In genomic region chr1:177322745-177323299, GRCm38 (mm10) we compare ENCODE assay signal across 8 mouse cellular contexts.
A peak's percentile ranks its signal among the peaks of the same experiment; 100 is the strongest.
DNase-seq lines count a peak whose midpoint lies in the region; ATAC-seq and TF ChIP-seq lines count a peak whose summit lies in the region.

No protein-coding gene starts in this region.

- H3K4me3 ChIP-seq in heart, adult 2 months, result peak overlapping the region; percentile 48
- peak overlapping the region; percentile 53 for H3K4me3 ChIP-seq in hindbrain, embryonic 14.5 days (replicated peaks; ENCODE audit: low read length)
- H3K4me3 ChIP-seq in lung, embryonic 15.5 days, result peak overlapping the region; percentile 46

- no peak for TF ChIP-seq POLR2A in heart, adult 2 months (IDR thresholded peaks at IDR 0.05; ENCODE audit: insufficient read depth, low read depth, low read length)

- H3K9me3 ChIP-seq in hindbrain, embryonic 14.5 days (ENCODE audit: control insufficient read depth, low read length), result no peaks in the 10 kb centered on the region
- H3K9me3 ChIP-seq in lung, embryonic 15.5 days, result no peaks in the 10 kb centered on the region

- ATAC-seq in hindbrain, embryonic 14.5 days (ENCODE audit: low FRiP score), result peak; percentile 86
- ATAC-seq in lung, embryonic 15.5 days (ENCODE audit: borderline replicate concordance, extremely low read depth, low FRiP score, low TSS enrichment), result peak; percentile 62; the same call in 1 of the 2 replicates

- peak overlapping the region; percentile 85 for H3K4me2 ChIP-seq in hindbrain, embryonic 14.5 days (replicated peaks)
- H3K4me2 ChIP-seq in lung, embryonic 15.5 days, result peak overlapping the region; percentile 89

- TF ChIP-seq CTCF in heart, adult 2 months (IDR thresholded peaks at IDR 0.05), result no peak

- peak in 1 of 2 experiments; percentile 25 for DNase-seq in heart, adult 2 months
- DNase-seq in heart, postnatal 25 days (ENCODE audit: low spot score), result no peak
- peak; percentile 47 for DNase-seq in R1 (ENCODE audit: low read depth, low spot score)
- peak; percentile 72 for DNase-seq in embryo, embryonic 9.5 days (ENCODE audit: extremely low spot score)
- DNase-seq in hindbrain, embryonic 14.5 days (ENCODE audit: low spot score), result peak; percentile 43
- DNase-seq in retina, embryonic 14.5 days (ENCODE audit: low spot score), result peak; percentile 64
- no peak for DNase-seq in yolk sac, embryonic 10.5 days (ENCODE audit: low spot score)

- H3K27ac ChIP-seq in heart, adult 2 months, result no peak overlapping the region
- peak overlapping the region; percentile 46; the same call in 1 of the 2 replicates for H3K27ac ChIP-seq in hindbrain, embryonic 14.5 days
- no peak overlapping the region for H3K27ac ChIP-seq in lung, embryonic 15.5 days

- H3K9ac ChIP-seq in heart, adult 2 months (ENCODE audit: low read depth, low read length), result 0 out of 2 replicates have a peak overlapping the region, but pooled peaks have one; percentile 30
- peak overlapping the region; percentile 71 for H3K9ac ChIP-seq in hindbrain, embryonic 14.5 days
- H3K9ac ChIP-seq in lung, embryonic 15.5 days, result peak overlapping the region; percentile 13; the same call in 1 of the 2 replicates

- intact Hi-C loops in heart, adult 2 months (cut with DNase I), result no loop called here
- intact Hi-C loops in heart, postnatal 25 days (cut with DNase I), result no loop called here

- H3K36me3 ChIP-seq in heart, adult 2 months (ENCODE audit: control insufficient read depth, insufficient read depth, low read length), result no peaks in the 10 kb centered on the region
- H3K36me3 ChIP-seq in hindbrain, embryonic 14.5 days (replicated peaks; ENCODE audit: control insufficient read depth, insufficient read depth), result no peaks in the 10 kb centered on the region
- H3K36me3 ChIP-seq in lung, embryonic 15.5 days, result no peaks in the 10 kb centered on the region

- 1% methylated on average over 40 of the region's 40 CpGs for WGBS in heart, adult 2 months
- under 1% methylated on average over 40 of the region's 40 CpGs for WGBS in hindbrain, embryonic 14.5 days
- under 1% methylated on average over 40 of the region's 40 CpGs for WGBS in lung, embryonic 15.5 days

- H3K79me2 ChIP-seq in heart, adult 2 months (replicated peaks; ENCODE audit: control insufficient read depth, insufficient read depth, low read length), result no peaks in the 10 kb centered on the region

- H3K27me3 ChIP-seq in heart, adult 2 months (ENCODE audit: control insufficient read depth, insufficient read depth, low read length), result no peaks in the 10 kb centered on the region
- H3K27me3 ChIP-seq in hindbrain, embryonic 14.5 days (ENCODE audit: control insufficient read depth, insufficient read depth, low read length), result no peaks in the 10 kb centered on the region
- H3K27me3 ChIP-seq in lung, embryonic 15.5 days, result no peaks in the 10 kb centered on the region

- no peak for TF ChIP-seq EP300 in heart, adult 2 months (IDR thresholded peaks at IDR 0.05; ENCODE audit: insufficient read depth, low read depth, low read length)

- no peaks in the 10 kb centered on the region for H3K4me1 ChIP-seq in heart, adult 2 months (ENCODE audit: control insufficient read depth, insufficient read depth, low read length)
- 0 out of 2 replicates have a peak, but pooled peaks cover 4% of the 10 kb centered on the region for H3K4me1 ChIP-seq in hindbrain, embryonic 14.5 days (replicated peaks; ENCODE audit: control insufficient read depth, insufficient read depth, low read length)
- H3K4me1 ChIP-seq in lung, embryonic 15.5 days, result peaks cover 3% of the 10 kb centered on the region; the same call in 1 of the 2 replicates

Comparison
In these comparisons a context has a peak if more than half of its experiments do, and no peak if none do; other contexts are left out.
1. DNase-seq: peak in R1 (single experiment), embryo, embryonic 9.5 days (single experiment), hindbrain, embryonic 14.5 days (single experiment) and retina, embryonic 14.5 days (single experiment); none in heart, postnatal 25 days (single experiment) and yolk sac, embryonic 10.5 days (single experiment).
2. H3K9ac ChIP-seq: peak in every context shown above with its lines; median percentile 71 in hindbrain, embryonic 14.5 days; 30 in heart, adult 2 months; 13 in lung, embryonic 15.5 days.
3. Peak in every context shown above with its lines, with median percentiles within 50 percentile points of each other: H3K4me3 ChIP-seq.